Mouse (Mus musculus): ENCODE data around the gene Park7. TPM values are rescaled to one million over a fixed set of nuclear protein-coding genes. Genes with fewer than 3 reads are reported as not detected.
"Not testable (repeated sequence)": the region's sequence is repeated elsewhere in the genome, so short reads cannot be mapped to it uniquely, and the experiment has no call there.

The Park7 gene
- polyA plus RNA-seq, 1 experiment from 2014 or later, result 177 TPM

- ATAC-seq (ENCODE audit: low read depth), result no peak
- Histone ChIP-seq H3K9me3 (replicated peaks; ENCODE audit: control insufficient read depth, low read length) (no peaks in the 10 kb centered on the region), H3K9ac (ENCODE audit: low read depth, low read length) (no peak overlapping the region), H3K27ac (ENCODE audit: low read length) (no peak overlapping the region), H3K27me3 (ENCODE audit: control insufficient read depth, insufficient read depth, low read depth, low read length) (no peaks in the 10 kb centered on the region), H3K4me2 (ENCODE audit: low read depth, low read length) (no peak overlapping the region), H3K36me3 (ENCODE audit: control insufficient read depth, insufficient read depth) (no peaks in the 10 kb centered on the region), H3K4me1 (ENCODE audit: control insufficient read depth, low read depth, low read length) (peaks cover 19% of the 10 kb centered on the region), H3K4me3 (ENCODE audit: low read depth, low read length) (no peak overlapping the region)
- 55% methylated on average over 8 of the region's 8 CpGs for WGBS (ENCODE audit: insufficient replicate concordance)
Observed at GRCm38 (mm10) chr4:150917336-150918027, 3.2 kb upstream of the Park7 start.

GRCm38 (mm10) chr4:150915181-150915906 is 1.1 kb upstream of the Park7 start:
- Histone ChIP-seq H3K9me3 (replicated peaks; ENCODE audit: control insufficient read depth, low read length) (no peaks in the 10 kb centered on the region), H3K9ac (ENCODE audit: low read depth, low read length) (no peak overlapping the region; the same call in 1 of the 2 replicates), H3K4me2 (ENCODE audit: low read depth, low read length) (peak overlapping the region; percentile 82), H3K27ac (ENCODE audit: low read length) (no peak overlapping the region), H3K4me1 (ENCODE audit: control insufficient read depth, low read depth, low read length) (peaks cover 20% of the 10 kb centered on the region), H3K4me3 (ENCODE audit: low read depth, low read length) (peak overlapping the region; percentile 75), H3K36me3 (ENCODE audit: control insufficient read depth, insufficient read depth) (no peaks in the 10 kb centered on the region), H3K27me3 (ENCODE audit: control insufficient read depth, insufficient read depth, low read depth, low read length) (no peaks in the 10 kb centered on the region)
- WGBS (ENCODE audit: insufficient replicate concordance), result 43% methylated on average over 10 of the region's 10 CpGs
- no peak for ATAC-seq (ENCODE audit: low read depth)

GRCm38 (mm10) chr4:150913743-150914142 is 494 bp downstream of the Park7 start:
- no peaks in the 10 kb centered on the region for H3K9me3 ChIP-seq (replicated peaks; ENCODE audit: control insufficient read depth, low read length)
- WGBS (ENCODE audit: insufficient replicate concordance), result 14% methylated on average over 12 of the region's 12 CpGs
- peak overlapping the region; percentile 85 for H3K9ac ChIP-seq (ENCODE audit: low read depth, low read length)
- H3K4me2 ChIP-seq (ENCODE audit: low read depth, low read length), result peak overlapping the region; percentile 82
- no peaks in the 10 kb centered on the region for H3K27me3 ChIP-seq (ENCODE audit: control insufficient read depth, insufficient read depth, low read depth, low read length)
- peak overlapping the region; percentile 75 for H3K4me3 ChIP-seq (ENCODE audit: low read depth, low read length)
- H3K36me3 ChIP-seq (ENCODE audit: control insufficient read depth, insufficient read depth), result no peaks in the 10 kb centered on the region
- ATAC-seq (ENCODE audit: low read depth), result no peak
- H3K27ac ChIP-seq (ENCODE audit: low read length), result peak overlapping the region; percentile 89
- H3K4me1 ChIP-seq (ENCODE audit: control insufficient read depth, low read depth, low read length), result peaks cover 29% of the 10 kb centered on the region

GRCm38 (mm10) chr4:150910164-150910951 is 3.9 kb downstream of the Park7 start:
- Histone ChIP-seq H3K9ac (ENCODE audit: low read depth, low read length) (peak overlapping the region; percentile 38), H3K4me2 (ENCODE audit: low read depth, low read length) (peak overlapping the region; percentile 95), H3K4me3 (ENCODE audit: low read depth, low read length) (peak overlapping the region; percentile 80), H3K4me1 (ENCODE audit: control insufficient read depth, low read depth, low read length) (peaks cover 26% of the 10 kb centered on the region), H3K9me3 (replicated peaks; ENCODE audit: control insufficient read depth, low read length) (no peaks in the 10 kb centered on the region), H3K27ac (ENCODE audit: low read length) (peak overlapping the region; percentile 54), H3K36me3 (ENCODE audit: control insufficient read depth, insufficient read depth) (peaks cover 4% of the 10 kb centered on the region; the same call in 1 of the 2 replicates), H3K27me3 (ENCODE audit: control insufficient read depth, insufficient read depth, low read depth, low read length) (no peaks in the 10 kb centered on the region)
- 81% methylated on average over 19 of the region's 19 CpGs for WGBS (ENCODE audit: insufficient replicate concordance)
- no peak for ATAC-seq (ENCODE audit: low read depth)

- no peaks in the 10 kb centered on the region for H3K27me3 ChIP-seq (ENCODE audit: control insufficient read depth, insufficient read depth, low read depth, low read length)
- peak overlapping the region; percentile 83 for H3K9ac ChIP-seq (ENCODE audit: low read depth, low read length)
- under 1% methylated on average over 55 of the region's 56 CpGs for WGBS (ENCODE audit: insufficient replicate concordance)
- ATAC-seq (ENCODE audit: low read depth), result peak; percentile 86
- peak overlapping the region; percentile 95 for H3K4me2 ChIP-seq (ENCODE audit: low read depth, low read length)
- H3K4me1 ChIP-seq (ENCODE audit: control insufficient read depth, low read depth, low read length), result peaks cover 21% of the 10 kb centered on the region
- peaks cover 4% of the 10 kb centered on the region for H3K36me3 ChIP-seq (ENCODE audit: control insufficient read depth, insufficient read depth)
- no peaks in the 10 kb centered on the region for H3K9me3 ChIP-seq (replicated peaks; ENCODE audit: control insufficient read depth, low read length)
- H3K27ac ChIP-seq (ENCODE audit: low read length), result peak overlapping the region; percentile 88
- H3K4me3 ChIP-seq (ENCODE audit: low read depth, low read length), result peak overlapping the region; percentile 80
Observed at GRCm38 (mm10) chr4:150909451-150910156, 4.6 kb downstream of the Park7 start.

GRCm38 (mm10) chr4:150908512-150908911 is 5.7 kb downstream of the Park7 start:
- 60% methylated on average over 5 of the region's 5 CpGs for WGBS (ENCODE audit: insufficient replicate concordance)
- not testable (repeated sequence) for H3K27me3 ChIP-seq (ENCODE audit: control insufficient read depth, insufficient read depth, low read depth, low read length); ATAC-seq (ENCODE audit: low read depth); H3K9me3 ChIP-seq (replicated peaks; ENCODE audit: control insufficient read depth, low read length); H3K9ac ChIP-seq (ENCODE audit: low read depth, low read length); H3K36me3 ChIP-seq (ENCODE audit: control insufficient read depth, insufficient read depth)
- H3K4me1 ChIP-seq (ENCODE audit: control insufficient read depth, low read depth, low read length), result peaks cover 18% of the 10 kb centered on the region
- peak overlapping the region; percentile 88 for H3K27ac ChIP-seq (ENCODE audit: low read length)
- peak overlapping the region; percentile 95; the same call in 1 of the 2 replicates for H3K4me2 ChIP-seq (ENCODE audit: low read depth, low read length)
- peak overlapping the region; percentile 80; the same call in 1 of the 2 replicates for H3K4me3 ChIP-seq (ENCODE audit: low read depth, low read length)

- Histone ChIP-seq H3K27me3 (ENCODE audit: control insufficient read depth, insufficient read depth, low read depth, low read length) (no peaks in the 10 kb centered on the region), H3K4me1 (ENCODE audit: control insufficient read depth, low read depth, low read length) (peaks cover 9% of the 10 kb centered on the region), H3K4me3 (ENCODE audit: low read depth, low read length) (no peak overlapping the region), H3K27ac (ENCODE audit: low read length) (no peak overlapping the region), H3K4me2 (ENCODE audit: low read depth, low read length) (no peak overlapping the region), H3K9ac (ENCODE audit: low read depth, low read length) (no peak overlapping the region), H3K9me3 (replicated peaks; ENCODE audit: control insufficient read depth, low read length) (no peaks in the 10 kb centered on the region), H3K36me3 (ENCODE audit: control insufficient read depth, insufficient read depth) (peaks cover 10% of the 10 kb centered on the region)
- 81% methylated on average over 8 of the region's 8 CpGs for WGBS (ENCODE audit: insufficient replicate concordance)
- ATAC-seq (ENCODE audit: low read depth), result no peak
Observed at GRCm38 (mm10) chr4:150907099-150907498, 7.1 kb downstream of the Park7 start.

- no peak overlapping the region for H3K4me2 ChIP-seq (ENCODE audit: low read depth, low read length)
- H3K36me3 ChIP-seq (ENCODE audit: control insufficient read depth, insufficient read depth), result peaks cover 24% of the 10 kb centered on the region
- no peaks in the 10 kb centered on the region for H3K9me3 ChIP-seq (replicated peaks; ENCODE audit: control insufficient read depth, low read length)
- no peak overlapping the region for H3K27ac ChIP-seq (ENCODE audit: low read length)
- H3K4me1 ChIP-seq (ENCODE audit: control insufficient read depth, low read depth, low read length), result no peaks in the 10 kb centered on the region; the same call in none of the 2 replicates
- H3K4me3 ChIP-seq (ENCODE audit: low read depth, low read length), result no peak overlapping the region
- WGBS (ENCODE audit: insufficient replicate concordance), result 83% methylated on average over 14 of the region's 14 CpGs
- H3K27me3 ChIP-seq (ENCODE audit: control insufficient read depth, insufficient read depth, low read depth, low read length), result no peaks in the 10 kb centered on the region
- no peak for ATAC-seq (ENCODE audit: low read depth)
- no peak overlapping the region for H3K9ac ChIP-seq (ENCODE audit: low read depth, low read length)
Observed at GRCm38 (mm10) chr4:150903091-150903742, 11.0 kb downstream of the Park7 start.

All from liver, embryonic 16.5 days (tissue).